Mouse (Mus musculus): Measurements from ENCODE around the gene Tead1. TPM values are rescaled to one million over a fixed set of nuclear protein-coding genes. Genes with fewer than 3 reads are reported as not detected.

Gene Tead1
- total RNA-seq, 1 experiment from 2014 or later = 0.81 TPM

GRCm38 (mm10) chr7:112684626-112685561 is 5.8 kb downstream of the Tead1 start:
- no peak for ATAC-seq (ENCODE audit: extremely low read depth, insufficient number of reproducible peaks, low FRiP score, poor library complexity, severe bottlenecking)

GRCm38 (mm10) chr7:112685993-112686392 is 6.9 kb downstream of the Tead1 start:
- no peak for ATAC-seq (ENCODE audit: extremely low read depth, insufficient number of reproducible peaks, low FRiP score, poor library complexity, severe bottlenecking)

- no peak for ATAC-seq (ENCODE audit: extremely low read depth, insufficient number of reproducible peaks, low FRiP score, poor library complexity, severe bottlenecking)
Observed at GRCm38 (mm10) chr7:112686586-112686985, 7.5 kb downstream of the Tead1 start.

- ATAC-seq (ENCODE audit: extremely low read depth, insufficient number of reproducible peaks, low FRiP score, poor library complexity, severe bottlenecking) = no peak
Observed at GRCm38 (mm10) chr7:112688425-112689001, 9.4 kb downstream of the Tead1 start.

GRCm38 (mm10) chr7:112690836-112691781 is 12.0 kb downstream of the Tead1 start:
- ATAC-seq (ENCODE audit: extremely low read depth, insufficient number of reproducible peaks, low FRiP score, poor library complexity, severe bottlenecking) = no peak

GRCm38 (mm10) chr7:112693566-112693965 is 14.4 kb downstream of the Tead1 start:
- no peak for ATAC-seq (ENCODE audit: extremely low read depth, insufficient number of reproducible peaks, low FRiP score, poor library complexity, severe bottlenecking)

GRCm38 (mm10) chr7:112696777-112697161 is 17.7 kb downstream of the Tead1 start:
- ATAC-seq (ENCODE audit: extremely low read depth, insufficient number of reproducible peaks, low FRiP score, poor library complexity, severe bottlenecking) = no peak

GRCm38 (mm10) chr7:112697162-112697841 is 18.2 kb downstream of the Tead1 start:
- ATAC-seq (ENCODE audit: extremely low read depth, insufficient number of reproducible peaks, low FRiP score, poor library complexity, severe bottlenecking) = no peak

GRCm38 (mm10) chr7:112700082-112700481 is 21.0 kb downstream of the Tead1 start:
- no peak for ATAC-seq (ENCODE audit: extremely low read depth, insufficient number of reproducible peaks, low FRiP score, poor library complexity, severe bottlenecking)

- ATAC-seq (ENCODE audit: extremely low read depth, insufficient number of reproducible peaks, low FRiP score, poor library complexity, severe bottlenecking) = no peak
Observed at GRCm38 (mm10) chr7:112703341-112703740, 24.2 kb downstream of the Tead1 start.

GRCm38 (mm10) chr7:112705870-112706269 is 26.8 kb downstream of the Tead1 start:
- no peak for ATAC-seq (ENCODE audit: extremely low read depth, insufficient number of reproducible peaks, low FRiP score, poor library complexity, severe bottlenecking)

- no peak for ATAC-seq (ENCODE audit: extremely low read depth, insufficient number of reproducible peaks, low FRiP score, poor library complexity, severe bottlenecking)
Observed at GRCm38 (mm10) chr7:112706756-112707155, 27.6 kb downstream of the Tead1 start.

GRCm38 (mm10) chr7:112710409-112711107 is 31.4 kb downstream of the Tead1 start:
- no peak for ATAC-seq (ENCODE audit: extremely low read depth, insufficient number of reproducible peaks, low FRiP score, poor library complexity, severe bottlenecking)

GRCm38 (mm10) chr7:112711977-112712376 is 32.9 kb downstream of the Tead1 start:
- ATAC-seq (ENCODE audit: extremely low read depth, insufficient number of reproducible peaks, low FRiP score, poor library complexity, severe bottlenecking) = no peak

- ATAC-seq (ENCODE audit: extremely low read depth, insufficient number of reproducible peaks, low FRiP score, poor library complexity, severe bottlenecking) = no peak
Observed at GRCm38 (mm10) chr7:112713509-112713908, 34.4 kb downstream of the Tead1 start.

- no peak for ATAC-seq (ENCODE audit: extremely low read depth, insufficient number of reproducible peaks, low FRiP score, poor library complexity, severe bottlenecking)
Observed at GRCm38 (mm10) chr7:112714783-112715182, 35.7 kb downstream of the Tead1 start.

- no peak for ATAC-seq (ENCODE audit: extremely low read depth, insufficient number of reproducible peaks, low FRiP score, poor library complexity, severe bottlenecking)
Observed at GRCm38 (mm10) chr7:112716701-112717100, 37.6 kb downstream of the Tead1 start.

GRCm38 (mm10) chr7:112717676-112718075 is 38.6 kb downstream of the Tead1 start:
- no peak for ATAC-seq (ENCODE audit: extremely low read depth, insufficient number of reproducible peaks, low FRiP score, poor library complexity, severe bottlenecking)
